8 mouse cellular contexts compared by ENCODE assay signal in the genomic region with DNA sequence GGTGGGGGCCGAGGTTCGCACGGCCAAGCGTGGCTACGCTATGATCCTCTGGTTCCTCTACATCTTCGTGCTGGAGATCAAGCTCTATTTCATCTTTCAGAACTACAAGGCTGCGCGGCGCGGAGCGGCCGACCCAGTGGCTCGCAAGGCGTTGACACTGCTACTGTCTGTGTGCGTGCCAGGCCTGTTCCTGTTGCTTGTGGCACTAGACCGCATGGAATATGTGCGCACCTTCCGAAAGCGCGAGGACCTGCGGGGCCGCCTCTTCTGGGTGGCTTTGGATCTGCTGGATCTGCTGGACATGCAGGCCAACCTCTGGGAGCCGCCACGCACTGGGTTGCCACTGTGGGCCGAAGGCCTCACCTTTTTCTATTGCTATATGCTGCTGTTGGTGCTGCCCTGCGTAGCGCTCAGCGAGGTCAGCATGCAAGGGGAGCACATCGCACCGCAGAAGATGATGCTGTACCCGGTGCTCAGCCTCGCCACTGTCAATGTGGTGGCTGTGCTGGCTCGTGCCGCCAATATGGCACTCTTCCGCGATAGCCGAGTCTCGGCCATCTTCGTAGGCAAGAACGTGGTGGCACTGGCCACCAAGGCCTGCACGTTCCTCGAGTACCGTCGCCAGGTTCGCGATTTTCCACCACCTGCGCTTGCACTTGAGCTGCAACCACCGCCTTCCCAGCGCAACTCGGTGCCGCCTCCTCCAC. TPM values are rescaled to one million over a fixed set of nuclear protein-coding genes. Genes with fewer than 3 reads are reported as not detected.
DNase-seq lines count a peak whose midpoint lies in the region; ATAC-seq lines count a peak whose summit lies in the region.
"Had no signal": no experiment of that assay in that cellular context is flagged by ENCODE, and none has a peak within 500 bp of the region (broad histone marks: within the 10 kb centered on the region; RNA-seq: fewer than 3 reads in every experiment).

No protein-coding gene starts in this region.

- H3K27ac ChIP-seq in neural tube, embryonic 11.5 days (ENCODE audit: low read depth, low read length): no peak overlapping the region
- no peak overlapping the region for H3K27ac ChIP-seq in embryonic facial prominence, embryonic 15.5 days (replicated peaks)
- no peak overlapping the region for H3K27ac ChIP-seq in limb, embryonic 10.5 days
- H3K27ac ChIP-seq: lung, embryonic 15.5 days had no signal

- H3K4me3 ChIP-seq in neural tube, embryonic 11.5 days (ENCODE audit: low read depth, low read length): peak overlapping the region; percentile 26; the same call in 1 of the 2 replicates
- H3K4me3 ChIP-seq in embryonic facial prominence, embryonic 15.5 days (replicated peaks): no peak overlapping the region
- H3K4me3 ChIP-seq in limb, embryonic 10.5 days: peak overlapping the region; percentile 76

- no peak overlapping the region for H3K9ac ChIP-seq in neural tube, embryonic 11.5 days (ENCODE audit: low read length)
- no peak overlapping the region for H3K9ac ChIP-seq in embryonic facial prominence, embryonic 15.5 days
- H3K9ac ChIP-seq: lung, embryonic 15.5 days had no signal

- 0 out of 2 replicates have a peak, but pooled peaks cover 2% of the 10 kb centered on the region for H3K36me3 ChIP-seq in neural tube, embryonic 11.5 days (ENCODE audit: control insufficient read depth, insufficient read depth, low read length)
- 0 out of 2 replicates have a peak, but pooled peaks cover 10% of the 10 kb centered on the region for H3K36me3 ChIP-seq in embryonic facial prominence, embryonic 15.5 days
- H3K36me3 ChIP-seq in limb, embryonic 10.5 days: peaks cover 29% of the 10 kb centered on the region
- H3K36me3 ChIP-seq: lung, embryonic 15.5 days had no signal

- peaks cover 19% of the 10 kb centered on the region for H3K4me1 ChIP-seq in neural tube, embryonic 11.5 days (ENCODE audit: control insufficient read depth, insufficient read depth, low read length)
- H3K4me1 ChIP-seq in embryonic facial prominence, embryonic 15.5 days: peaks cover 27% of the 10 kb centered on the region
- peaks cover 32% of the 10 kb centered on the region for H3K4me1 ChIP-seq in limb, embryonic 10.5 days

- ATAC-seq in neural tube, embryonic 11.5 days (ENCODE audit: insufficient read depth, low FRiP score, low TSS enrichment): peak; percentile 1; the same call in 1 of the 2 replicates
- no peak for ATAC-seq in embryonic facial prominence, embryonic 15.5 days (ENCODE audit: insufficient number of reproducible peaks, low FRiP score, low TSS enrichment, low read depth)
- ATAC-seq in monocyte, adult 5-6 weeks (replicated peaks; ENCODE audit: insufficient number of reproducible peaks, low FRiP score, low TSS enrichment, poor library complexity, severe bottlenecking): no peak
- ATAC-seq in megakaryocyte-erythroid progenitor cell, adult 5-6 weeks (replicated peaks; ENCODE audit: low FRiP score, low TSS enrichment, poor library complexity, severe bottlenecking): no peak

- peak overlapping the region; percentile 85 for H3K4me2 ChIP-seq in neural tube, embryonic 11.5 days (ENCODE audit: low read depth)
- peak overlapping the region; percentile 70; the same call in 1 of the 2 replicates for H3K4me2 ChIP-seq in embryonic facial prominence, embryonic 15.5 days (replicated peaks)

- no peak for DNase-seq in neural tube, embryonic 11.5 days (ENCODE audit: low spot score)
- no peak for DNase-seq in neural tube, embryonic 10.5 days (ENCODE audit: extremely low spot score, low spot score)
- no peak for DNase-seq in limb, embryonic 10.5 days (ENCODE audit: low spot score)
- peak; percentile 37 for DNase-seq in testis, postnatal 10 days (ENCODE audit: low spot score)

- H3K9me3 ChIP-seq in neural tube, embryonic 11.5 days (ENCODE audit: control insufficient read depth, low read length): no peaks in the 10 kb centered on the region
- no peaks in the 10 kb centered on the region for H3K9me3 ChIP-seq in embryonic facial prominence, embryonic 15.5 days (replicated peaks)
- H3K9me3 ChIP-seq in limb, embryonic 10.5 days (replicated peaks): no peaks in the 10 kb centered on the region
- H3K9me3 ChIP-seq: lung, embryonic 15.5 days had no signal

- no peaks in the 10 kb centered on the region for H3K27me3 ChIP-seq in neural tube, embryonic 11.5 days (ENCODE audit: control insufficient read depth, insufficient read depth, low read length)
- H3K27me3 ChIP-seq in embryonic facial prominence, embryonic 15.5 days: peaks cover 30% of the 10 kb centered on the region
- peaks cover 40% of the 10 kb centered on the region for H3K27me3 ChIP-seq in limb, embryonic 10.5 days (ENCODE audit: low read depth, poor library complexity, severe bottlenecking)

- WGBS in neural tube, embryonic 11.5 days: 90% methylated on average over 51 of the region's 51 CpGs
- 88% methylated on average over 51 of the region's 51 CpGs for WGBS in embryonic facial prominence, embryonic 15.5 days
- 85% methylated on average over 51 of the region's 51 CpGs for WGBS in limb, embryonic 10.5 days

RNA-seq across cellular contexts. Expression of gene Tmem121, which starts 2.8 kb away (rescaled TPM):
- polyA plus RNA-seq in neural tube, embryonic 11.5 days (2014; fragmentation: Nextera tagmentation; extraction: Ambion mirVana): 13.2 and 13.7 TPM in 2 replicates
- 17.0 and 17.5 TPM in 2 replicates for polyA plus RNA-seq in embryonic facial prominence, embryonic 15.5 days (2015; fragmentation: Nextera tagmentation; extraction: Ambion mirVana)
- polyA plus RNA-seq in limb, embryonic 10.5 days (2016; fragmentation: Nextera tagmentation; extraction: Ambion mirVana): 12.3 and 15.7 TPM in 2 replicates
- 0.19 TPM in 1 of 3 replicates, not detected in the others for total RNA-seq in monocyte, adult 5-6 weeks (2017)
- 0.22 and 0.74 TPM in 2 replicates for total RNA-seq in megakaryocyte-erythroid progenitor cell, adult 5-6 weeks (2014; fragmentation: Nextera tagmentation)
- total RNA-seq in megakaryocyte-erythroid progenitor cell, adult 5-6 weeks (2017): not detected in 2 replicates

RNA-seq across cellular contexts. Expression of gene Tedc1, which starts 32.3 kb away (rescaled TPM):
- polyA plus RNA-seq in neural tube, embryonic 11.5 days (2014; fragmentation: Nextera tagmentation; extraction: Ambion mirVana): 30.6 and 36.0 TPM in 2 replicates
- polyA plus RNA-seq in embryonic facial prominence, embryonic 15.5 days (2015; fragmentation: Nextera tagmentation; extraction: Ambion mirVana): 29.6 and 36.8 TPM in 2 replicates
- polyA plus RNA-seq in limb, embryonic 10.5 days (2016; fragmentation: Nextera tagmentation; extraction: Ambion mirVana): 49.4 and 60.2 TPM in 2 replicates
- total RNA-seq in monocyte, adult 5-6 weeks (2017): 3.6 to 8.8 TPM (median 4.8 TPM) in 3 replicates
- 13.5 and 29.1 TPM in 2 replicates for total RNA-seq in megakaryocyte-erythroid progenitor cell, adult 5-6 weeks (2014; fragmentation: Nextera tagmentation)
- 10.7 and 15.7 TPM in 2 replicates for total RNA-seq in megakaryocyte-erythroid progenitor cell, adult 5-6 weeks (2017)

RNA-seq across cellular contexts. Expression of gene Crip1, which starts 42.4 kb away (rescaled TPM):
- polyA plus RNA-seq in neural tube, embryonic 11.5 days (2014; fragmentation: Nextera tagmentation; extraction: Ambion mirVana): 53.3 and 58.2 TPM in 2 replicates
- 436 and 462 TPM in 2 replicates for polyA plus RNA-seq in embryonic facial prominence, embryonic 15.5 days (2015; fragmentation: Nextera tagmentation; extraction: Ambion mirVana)
- 48.7 and 61.0 TPM in 2 replicates for polyA plus RNA-seq in limb, embryonic 10.5 days (2016; fragmentation: Nextera tagmentation; extraction: Ambion mirVana)
- total RNA-seq in monocyte, adult 5-6 weeks (2017): 1,094 to 1,293 TPM (median 1,104 TPM) in 3 replicates
- total RNA-seq in megakaryocyte-erythroid progenitor cell, adult 5-6 weeks (2014; fragmentation: Nextera tagmentation): 248 and 286 TPM in 2 replicates
- total RNA-seq in megakaryocyte-erythroid progenitor cell, adult 5-6 weeks (2017): 191 and 258 TPM in 2 replicates

RNA-seq across cellular contexts. Expression of gene Crip2, which starts 48.5 kb away (rescaled TPM):
- polyA plus RNA-seq in neural tube, embryonic 11.5 days (2014; fragmentation: Nextera tagmentation; extraction: Ambion mirVana): 198 and 211 TPM in 2 replicates
- polyA plus RNA-seq in embryonic facial prominence, embryonic 15.5 days (2015; fragmentation: Nextera tagmentation; extraction: Ambion mirVana): 150 and 162 TPM in 2 replicates
- polyA plus RNA-seq in limb, embryonic 10.5 days (2016; fragmentation: Nextera tagmentation; extraction: Ambion mirVana): 58.8 and 63.8 TPM in 2 replicates
- total RNA-seq in monocyte, adult 5-6 weeks (2017): 0.57 to 1.7 TPM in 2 of 3 replicates, not detected in the other
- 26.1 and 45.9 TPM in 2 replicates for total RNA-seq in megakaryocyte-erythroid progenitor cell, adult 5-6 weeks (2014; fragmentation: Nextera tagmentation)
- total RNA-seq in megakaryocyte-erythroid progenitor cell, adult 5-6 weeks (2017): 11.6 and 18.2 TPM in 2 replicates
